Mouse (Mus musculus): Measurements from ENCODE around the gene 6030408B16Rik.
A peak's percentile ranks its signal among the peaks of the same experiment; 100 is the strongest.

Gene 6030408B16Rik

DNA sequence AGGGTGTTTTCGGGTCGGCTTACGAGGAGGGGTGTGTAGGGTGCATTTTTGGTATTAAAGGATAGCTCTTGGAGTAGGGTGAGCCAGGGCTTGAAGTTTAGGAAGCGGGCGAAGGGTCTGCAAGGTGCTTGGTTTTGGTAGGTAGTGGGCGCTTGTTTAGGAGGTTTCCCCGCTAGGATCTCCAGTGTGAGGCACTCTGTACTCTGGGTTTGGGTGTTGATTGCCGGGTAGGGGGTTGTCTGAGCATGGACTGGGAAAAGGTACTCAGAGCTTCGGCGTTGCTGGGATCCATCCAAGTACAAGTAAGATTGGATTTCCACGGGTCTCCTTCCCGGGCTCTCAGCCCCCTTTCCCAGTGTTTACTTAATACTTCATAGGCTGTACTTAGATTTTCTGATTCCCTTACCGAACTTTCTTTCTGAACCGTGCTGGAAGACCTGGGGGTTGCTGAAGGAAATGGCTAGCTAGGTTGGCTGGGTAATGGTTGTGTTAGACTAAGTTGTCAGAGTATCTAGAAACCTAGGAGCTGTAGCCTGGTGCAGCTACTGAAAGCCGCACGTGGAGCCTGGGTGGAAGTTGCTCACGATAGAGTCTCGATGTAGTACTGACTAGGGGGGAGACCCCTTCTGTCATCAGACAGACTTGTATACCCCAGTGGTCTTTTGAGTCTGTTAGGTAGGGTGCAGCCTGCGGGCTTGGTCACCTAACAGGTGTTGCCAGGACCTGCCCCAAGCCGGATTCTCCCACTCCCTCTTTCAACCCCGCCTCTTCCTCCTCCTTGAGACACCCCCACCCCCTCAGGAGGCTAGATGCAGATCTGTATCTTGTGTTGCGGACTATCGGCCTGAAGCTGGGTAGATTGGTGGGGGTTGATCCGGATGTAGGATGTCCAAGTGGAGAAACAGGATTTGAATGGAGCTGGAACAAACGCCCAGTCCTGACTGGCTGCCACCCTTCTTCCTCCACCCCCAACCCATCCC lies 25.7 kb upstream of the 6030408B16Rik start:
- DNase-seq, result peak; percentile 73

DNA sequence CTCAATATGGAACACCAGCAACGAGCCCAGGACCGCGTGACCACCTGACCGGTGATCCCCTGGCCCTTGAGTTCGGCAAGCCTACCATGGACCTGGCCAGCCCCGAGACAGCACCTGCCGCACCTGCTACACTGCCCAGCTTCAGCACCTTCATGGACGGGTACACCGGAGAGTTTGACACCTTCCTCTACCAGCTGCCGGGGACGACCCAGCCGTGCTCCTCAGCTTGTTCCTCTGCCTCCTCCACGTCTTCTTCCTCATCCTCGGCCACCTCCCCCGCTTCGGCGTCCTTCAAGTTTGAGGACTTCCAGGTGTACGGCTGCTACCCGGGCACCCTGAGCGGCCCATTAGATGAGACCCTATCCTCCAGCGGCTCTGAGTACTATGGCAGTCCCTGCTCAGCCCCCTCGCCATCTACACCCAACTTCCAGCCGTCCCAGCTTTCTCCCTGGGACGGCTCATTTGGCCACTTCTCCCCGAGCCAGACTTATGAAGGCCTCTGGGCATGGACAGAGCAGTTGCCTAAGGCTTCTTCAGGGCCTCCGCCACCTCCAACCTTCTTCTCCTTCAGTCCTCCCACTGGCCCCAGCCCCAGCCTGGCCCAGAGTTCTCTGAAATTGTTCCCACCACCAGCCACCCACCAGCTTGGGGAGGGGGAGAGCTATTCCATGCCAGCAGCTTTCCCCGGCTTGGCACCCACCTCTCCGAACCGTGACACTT lies 22.8 kb upstream of the 6030408B16Rik start:
- no peak for DNase-seq

DNA sequence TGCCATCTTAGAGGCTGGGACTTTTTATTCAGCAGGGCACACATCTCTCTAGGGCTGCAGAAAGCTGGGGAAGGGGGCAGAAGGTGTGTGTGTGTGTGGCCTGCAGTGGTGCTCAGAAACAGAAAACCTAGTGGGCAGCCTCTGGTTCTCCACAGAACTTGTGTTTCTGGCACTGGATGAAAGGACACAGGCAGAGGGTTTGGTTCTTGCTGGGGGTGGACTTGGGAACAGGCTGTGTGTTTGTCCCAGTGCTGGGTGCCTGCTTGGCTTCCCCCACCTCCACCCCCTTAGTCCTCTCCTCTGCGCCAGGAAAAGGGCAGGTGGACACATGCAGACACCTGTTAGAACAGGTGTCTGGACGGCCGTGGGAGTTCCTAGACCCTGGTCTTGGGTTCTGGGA lies 21.9 kb upstream of the 6030408B16Rik start:
- DNase-seq, result no peak

DNA sequence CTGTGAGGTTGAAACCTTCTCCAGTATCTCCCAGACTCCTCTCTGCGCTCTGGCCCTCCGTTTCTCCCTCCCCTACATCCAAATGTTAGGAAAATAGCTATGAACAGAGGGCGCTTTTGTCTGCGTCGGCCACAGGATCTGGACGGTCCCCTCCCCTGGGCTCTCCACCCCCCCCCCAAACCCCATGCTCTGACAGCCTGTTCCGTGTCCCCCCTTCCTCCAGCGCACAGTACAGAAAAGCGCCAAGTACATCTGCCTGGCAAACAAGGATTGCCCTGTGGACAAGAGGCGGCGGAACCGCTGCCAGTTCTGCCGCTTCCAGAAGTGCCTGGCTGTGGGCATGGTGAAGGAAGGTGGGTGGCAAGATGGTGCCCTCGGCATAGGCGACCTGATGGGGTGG lies 21.5 kb upstream of the 6030408B16Rik start:
- no peak for DNase-seq

DNA sequence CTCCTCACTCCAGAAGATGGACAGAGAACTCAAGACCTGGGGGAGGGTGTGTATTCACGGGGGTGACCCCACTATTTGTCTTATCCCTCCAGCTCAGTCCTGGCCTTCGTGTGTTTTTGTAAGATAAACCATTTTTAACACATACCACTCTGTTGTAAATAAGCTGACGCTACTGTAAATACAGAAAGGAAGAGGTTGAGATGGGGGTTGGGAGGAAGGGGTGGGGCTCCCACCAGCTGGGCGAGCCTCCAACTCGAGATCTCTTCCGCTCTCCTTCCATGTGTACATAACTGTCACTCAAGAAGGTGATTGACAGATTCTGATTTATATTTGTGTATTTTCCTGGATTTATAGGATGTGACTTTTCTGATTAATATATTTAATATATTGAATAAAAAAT lies 18.6 kb upstream of the 6030408B16Rik start:
- DNase-seq, result no peak

DNA sequence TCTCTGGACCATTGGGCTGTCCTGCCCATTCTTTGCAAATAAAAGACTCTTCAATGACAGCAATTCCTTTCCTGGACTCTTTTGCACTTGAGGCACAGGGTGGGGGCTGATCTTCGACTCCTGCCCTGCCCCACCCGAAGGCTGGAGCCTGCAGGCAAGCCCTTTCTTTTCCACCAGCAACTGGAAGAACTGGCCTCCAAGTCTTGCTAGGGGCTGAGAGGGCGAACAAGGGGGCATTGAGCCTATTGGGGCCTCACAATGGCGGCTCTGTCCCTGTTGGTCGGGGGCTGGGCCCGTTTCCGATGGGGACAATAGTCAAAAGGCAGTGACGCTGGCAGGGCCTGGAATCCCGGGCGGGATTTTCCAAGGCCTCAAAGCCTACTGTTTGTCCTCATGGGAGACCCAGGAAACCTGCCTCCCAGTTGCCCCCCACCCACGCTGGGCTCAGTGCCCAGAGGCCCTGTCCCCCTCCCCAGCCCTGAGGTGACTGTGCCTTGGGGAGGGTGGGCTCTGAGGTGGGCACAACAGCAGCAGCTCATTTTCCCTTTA lies 15.6 kb upstream of the 6030408B16Rik start:
- DNase-seq, result no peak

DNA sequence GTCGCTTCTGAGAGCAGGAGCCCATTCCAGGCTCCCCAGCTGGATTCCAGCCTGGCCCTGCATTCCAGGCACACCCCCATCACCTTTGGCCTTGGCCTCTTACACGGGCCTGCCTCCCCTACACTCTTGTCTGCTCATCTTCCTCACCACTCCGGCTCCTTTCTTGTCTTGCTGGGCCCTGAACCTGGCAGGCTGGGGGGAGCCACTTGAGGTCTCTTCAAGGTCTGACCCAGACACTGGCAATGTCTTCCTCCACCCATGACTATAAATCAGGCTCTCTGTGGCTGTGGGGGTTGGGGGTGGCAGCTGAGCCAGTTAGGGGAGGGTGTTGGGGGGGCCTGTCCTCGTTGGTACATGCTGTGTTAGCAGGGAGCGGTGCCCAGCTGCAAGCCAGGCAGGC lies 14.4 kb upstream of the 6030408B16Rik start:
- no peak for DNase-seq

DNA sequence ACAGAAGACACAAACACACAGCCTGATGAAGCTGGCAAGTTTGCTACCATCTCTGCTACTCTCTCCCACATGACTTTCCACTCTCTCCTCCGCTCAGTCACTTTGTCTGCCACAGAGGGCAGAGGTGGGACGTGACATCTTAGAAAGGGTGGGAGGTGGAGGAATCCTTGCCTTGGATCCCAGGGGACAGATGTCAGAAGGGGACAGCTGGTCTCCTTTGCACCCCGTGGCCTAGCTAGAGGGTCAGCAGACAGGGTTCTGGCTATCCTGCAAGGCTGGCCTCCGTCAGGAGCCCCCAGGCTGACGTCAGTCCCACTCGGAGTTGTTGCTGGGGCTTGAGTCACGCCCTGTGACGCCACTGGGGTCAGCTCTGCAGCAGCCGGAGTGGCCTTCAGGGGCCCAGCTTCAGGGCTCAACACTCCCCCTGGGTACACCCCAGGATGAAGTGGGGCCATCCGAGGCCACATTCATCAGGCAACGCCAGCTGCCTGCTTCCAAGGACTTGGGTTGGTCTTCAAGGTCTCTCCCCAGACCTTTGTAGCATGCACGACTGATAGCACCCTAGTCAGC lies 13.5 kb upstream of the 6030408B16Rik start:
- no peak for DNase-seq

DNA sequence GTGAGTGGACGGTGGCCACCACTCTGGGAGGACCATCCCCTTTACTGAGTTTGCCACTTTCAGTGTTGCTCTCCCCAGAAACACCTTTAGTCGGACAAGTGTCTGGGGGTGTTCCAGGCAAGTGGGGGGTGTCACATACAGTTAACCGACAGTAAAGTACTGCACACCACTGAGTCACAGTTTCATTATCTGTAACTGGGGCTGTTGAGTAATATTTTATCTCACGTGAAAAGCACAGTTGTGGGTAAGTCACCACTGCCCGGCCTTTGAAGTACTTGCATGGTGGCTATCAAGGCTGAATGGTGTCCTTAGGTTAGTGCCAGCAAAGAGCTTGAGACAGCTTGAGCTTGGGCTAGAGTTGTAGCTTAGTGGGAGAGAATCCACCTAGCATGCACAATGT lies 10.5 kb upstream of the 6030408B16Rik start:
- DNase-seq, result no peak

DNA sequence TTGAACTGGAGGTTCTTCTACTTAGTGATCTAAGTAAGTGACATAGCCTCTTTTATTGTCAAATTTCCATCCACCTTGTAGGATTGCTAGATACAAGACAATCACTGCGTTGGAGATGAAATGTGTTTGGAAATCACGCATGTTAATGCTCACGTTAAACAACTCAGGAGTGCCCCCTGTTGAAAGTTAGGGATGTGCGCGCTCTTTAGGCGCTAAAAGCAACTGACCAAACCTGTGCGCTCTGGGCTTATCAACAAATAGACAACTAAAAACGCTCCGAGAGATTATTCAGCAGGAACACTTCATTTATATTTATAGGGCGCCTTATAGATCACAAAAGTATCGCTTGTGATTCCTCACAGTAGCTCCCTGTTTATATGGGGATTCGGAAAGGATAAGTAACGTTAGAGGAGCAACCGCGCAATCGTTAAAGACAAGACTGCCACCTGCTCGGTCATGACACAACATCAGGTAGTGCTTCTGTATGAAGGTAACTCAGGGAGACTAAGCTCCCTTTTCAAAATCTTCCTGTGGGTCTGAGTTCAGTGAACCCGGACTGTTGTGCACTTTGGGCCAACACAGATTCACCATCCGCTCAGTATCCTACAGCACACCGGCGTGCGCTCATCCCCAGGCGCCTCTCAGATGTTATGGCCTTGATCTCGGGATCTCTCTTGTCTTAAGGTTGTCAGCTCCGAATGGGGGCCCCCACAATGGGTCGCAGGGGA lies 9.7 kb upstream of the 6030408B16Rik start:
- peak; percentile 88 for DNase-seq

DNA sequence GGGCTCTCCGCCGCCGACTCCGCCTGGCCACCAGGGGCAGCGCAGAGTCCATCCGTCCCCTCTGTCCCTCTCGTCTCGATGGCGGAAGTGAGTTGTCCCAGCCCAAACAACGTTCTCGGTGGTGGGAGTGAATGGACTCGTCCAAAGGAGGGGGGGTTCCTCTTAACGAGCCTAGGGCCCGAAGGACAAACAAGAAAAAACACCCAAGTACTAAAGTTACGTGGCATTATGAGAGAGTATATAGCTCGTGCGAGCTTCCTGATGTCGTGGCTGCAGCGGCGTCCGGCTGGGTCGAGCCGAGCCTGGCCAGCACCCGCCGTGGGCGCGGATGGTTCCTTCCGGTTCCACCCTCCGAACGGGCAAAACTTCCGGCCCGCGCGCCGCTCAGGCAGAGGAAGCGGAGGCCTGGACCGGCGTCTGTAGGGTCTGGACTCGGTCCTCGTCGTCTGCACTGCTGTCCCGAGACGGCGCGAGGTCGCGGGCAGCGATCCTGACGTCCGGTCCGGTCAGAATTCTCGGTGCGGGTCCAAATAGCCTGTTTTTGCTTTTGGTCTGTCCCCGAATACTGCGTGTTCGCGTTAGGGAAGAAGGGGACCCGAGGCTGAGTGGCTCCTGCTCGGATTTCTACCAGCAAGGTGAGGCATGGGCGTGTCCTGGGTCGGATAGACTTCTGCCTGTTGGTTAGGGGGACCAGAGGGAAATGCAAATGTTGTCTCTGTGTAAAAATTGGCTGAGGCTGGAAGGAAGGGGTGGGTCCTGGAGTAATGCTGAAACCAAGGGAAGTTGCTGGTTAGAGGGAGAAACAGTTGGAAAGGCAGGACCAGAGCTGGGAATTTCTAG lies 8.9 kb upstream of the 6030408B16Rik start, which contains the start of gene Atg101:
Gene Atg101 (plus strand): TSS at position 362 of the 840 bp plus-strand sequence.
- DNase-seq, result peak; percentile 93

DNA sequence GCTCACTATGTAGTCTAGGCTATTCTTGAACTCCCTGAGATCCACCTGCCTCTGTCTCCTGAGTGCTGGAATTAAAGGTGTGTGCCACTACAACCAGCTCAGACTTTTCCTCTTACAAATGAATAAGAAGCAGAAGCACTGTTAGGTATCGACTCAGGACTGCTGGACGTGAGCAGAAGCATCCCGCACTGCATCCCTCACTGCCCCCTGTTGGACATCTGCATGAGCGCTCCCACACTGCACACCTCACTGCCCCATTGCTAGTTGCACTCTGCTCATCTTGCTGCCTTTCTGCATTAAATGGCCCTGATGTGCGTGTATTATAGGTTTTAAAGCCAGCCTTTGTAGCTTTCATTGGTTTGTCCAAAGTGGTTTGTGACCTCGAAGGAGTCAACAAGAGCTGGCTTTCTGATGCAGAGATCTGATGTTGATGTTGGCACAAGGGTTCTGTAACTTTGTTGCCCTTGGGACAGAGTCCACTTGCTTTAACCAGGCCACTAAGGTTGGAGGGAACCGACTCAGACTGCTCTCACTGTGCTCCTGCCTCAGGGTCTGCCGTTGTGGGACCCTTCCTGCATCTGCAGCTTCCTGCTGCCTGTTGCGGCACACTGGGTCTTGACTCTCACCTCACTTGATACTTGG lies 6.8 kb upstream of the 6030408B16Rik start:
- DNase-seq, result no peak

DNA sequence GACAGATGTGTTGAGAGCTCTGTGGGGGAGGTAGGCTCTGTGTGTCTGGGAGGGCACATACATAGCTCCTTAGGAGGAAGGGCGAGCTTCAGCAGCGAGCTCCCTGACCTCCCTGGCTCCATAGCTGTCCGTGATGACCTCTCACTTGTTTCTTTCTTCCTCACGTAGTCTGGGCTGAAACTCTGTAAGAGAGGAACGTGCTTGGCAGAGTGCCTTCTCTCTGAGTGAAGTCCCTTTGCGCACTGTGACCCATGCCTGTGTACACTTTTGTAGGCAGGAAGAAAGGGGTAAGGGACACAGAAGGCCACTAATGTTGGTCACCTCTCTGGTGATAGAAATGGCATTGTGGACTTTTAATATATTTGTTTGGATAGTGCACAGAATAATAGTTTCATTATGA lies 5.7 kb upstream of the 6030408B16Rik start:
- no peak for DNase-seq

DNA sequence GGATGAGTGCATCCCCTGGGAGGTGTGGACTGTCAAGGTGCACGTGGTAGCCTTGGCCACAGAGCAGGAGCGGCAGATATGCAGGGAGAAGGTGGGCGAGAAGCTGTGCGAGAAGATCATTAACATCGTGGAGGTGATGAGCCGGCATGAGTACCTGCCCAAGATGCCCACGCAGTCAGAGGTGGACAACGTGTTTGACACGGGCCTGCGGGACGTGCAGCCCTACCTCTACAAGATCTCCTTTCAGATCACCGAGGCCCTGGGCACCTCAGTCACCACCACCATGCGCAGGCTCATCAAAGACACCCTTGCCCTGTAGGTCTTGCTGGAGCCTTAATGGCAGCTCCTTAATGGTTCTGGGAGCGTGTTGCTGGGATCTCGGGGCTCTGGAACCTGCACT lies 2.7 kb upstream of the 6030408B16Rik start:
- no peak for DNase-seq

DNA sequence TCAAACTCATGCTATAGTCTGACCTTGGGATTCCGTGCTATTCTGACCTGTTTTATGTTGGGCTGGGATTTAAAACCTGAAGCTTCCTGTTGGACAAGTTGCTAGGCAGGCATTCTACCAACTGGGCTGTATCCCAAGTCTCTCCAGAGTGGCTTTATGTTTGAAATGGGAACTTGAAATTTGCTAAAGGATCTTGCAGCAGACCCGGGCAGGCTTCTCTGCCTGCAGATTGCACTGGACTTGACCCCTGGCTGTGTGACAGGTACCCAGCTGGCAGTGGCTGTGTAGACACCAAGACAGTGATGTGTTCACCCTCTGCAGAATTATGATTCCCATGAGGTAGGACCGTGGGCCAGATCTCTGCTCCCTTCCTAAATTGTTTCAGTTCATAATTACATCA lies 1.0 kb upstream of the 6030408B16Rik start:
- DNase-seq, result no peak

DNA sequence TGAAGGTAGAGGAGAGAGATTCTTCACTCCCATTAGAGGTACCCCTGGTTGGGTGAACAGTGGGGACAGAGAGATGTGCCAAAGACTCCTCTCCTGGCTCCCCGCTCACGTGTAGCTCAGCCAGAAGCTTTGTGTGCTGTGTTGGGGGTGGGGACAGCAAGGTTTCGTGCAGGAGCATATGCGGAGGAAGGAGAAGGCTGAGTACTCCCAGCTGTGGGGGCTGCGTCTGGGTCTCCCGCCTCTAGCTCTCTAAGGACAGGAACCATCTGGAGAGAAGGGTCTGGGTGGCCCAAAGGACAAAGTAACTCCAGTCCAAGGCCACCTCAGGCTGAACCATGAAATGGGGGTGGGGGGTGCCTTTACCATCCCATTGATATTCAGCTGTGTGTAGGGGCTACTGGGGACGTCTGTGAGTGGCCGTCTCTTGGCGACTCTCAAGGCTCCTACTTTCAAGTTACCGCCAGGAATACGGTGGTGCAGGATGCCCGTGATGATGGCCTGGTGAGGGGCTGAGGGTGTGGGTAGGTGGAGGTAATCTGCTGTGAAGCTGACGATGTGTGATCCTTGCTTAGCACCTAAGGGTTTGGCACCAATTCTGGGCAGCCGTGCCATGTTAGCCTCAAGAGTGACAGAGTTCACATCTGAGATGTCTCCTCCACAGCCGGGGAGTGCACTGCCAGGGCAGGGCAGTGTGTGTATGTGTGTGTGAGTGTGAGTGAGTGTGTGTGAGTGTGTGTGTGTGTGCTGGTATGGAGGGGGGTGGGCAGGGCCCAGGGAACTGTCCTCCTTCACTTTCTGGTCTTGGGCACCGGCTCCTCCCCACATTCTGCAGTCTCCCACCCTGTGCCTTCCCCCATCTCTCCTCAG lies 1.2 kb downstream of the 6030408B16Rik start:
- peak; percentile 54 for DNase-seq

DNA sequence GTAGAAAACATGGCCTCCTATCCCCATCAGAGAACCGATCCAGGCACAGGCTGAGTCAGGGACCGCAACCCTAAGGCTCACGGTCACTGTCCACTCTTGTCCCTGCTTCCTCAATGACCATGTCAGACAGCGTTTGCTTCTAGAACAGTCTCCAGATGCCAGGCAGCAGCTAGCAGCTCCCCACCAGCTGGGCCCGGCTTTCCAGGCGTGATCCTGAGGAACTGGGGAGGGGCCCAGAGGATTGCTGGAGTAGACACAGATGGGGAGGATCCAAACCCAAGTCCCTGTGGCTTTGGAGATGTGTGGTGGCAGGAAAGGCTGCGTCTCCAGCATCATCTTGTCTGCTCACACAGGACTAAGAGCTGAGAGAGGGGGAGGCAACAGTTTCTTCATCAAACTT lies 2.1 kb downstream of the 6030408B16Rik start:
- DNase-seq, result peak; percentile 50

DNA sequence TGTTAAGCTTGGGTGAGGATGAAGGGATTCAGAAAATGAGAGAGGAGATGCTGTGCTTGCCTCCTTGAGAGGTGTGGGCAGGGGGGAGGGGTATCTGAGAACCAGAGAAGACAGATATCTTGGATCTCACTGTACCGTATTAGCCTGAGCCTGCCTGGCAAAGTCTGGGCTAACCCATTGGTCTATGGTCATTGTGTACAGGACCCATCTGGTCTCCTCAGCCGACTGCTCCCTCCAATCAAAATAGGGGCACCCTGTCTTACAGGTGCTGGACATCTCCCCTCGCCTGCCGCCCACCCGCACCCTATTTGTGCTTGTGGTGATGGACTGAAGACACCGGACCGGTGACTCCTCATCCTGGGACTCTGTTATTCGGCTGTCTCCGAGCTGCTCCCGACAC lies 2.6 kb downstream of the 6030408B16Rik start:
- DNase-seq, result no peak

DNA sequence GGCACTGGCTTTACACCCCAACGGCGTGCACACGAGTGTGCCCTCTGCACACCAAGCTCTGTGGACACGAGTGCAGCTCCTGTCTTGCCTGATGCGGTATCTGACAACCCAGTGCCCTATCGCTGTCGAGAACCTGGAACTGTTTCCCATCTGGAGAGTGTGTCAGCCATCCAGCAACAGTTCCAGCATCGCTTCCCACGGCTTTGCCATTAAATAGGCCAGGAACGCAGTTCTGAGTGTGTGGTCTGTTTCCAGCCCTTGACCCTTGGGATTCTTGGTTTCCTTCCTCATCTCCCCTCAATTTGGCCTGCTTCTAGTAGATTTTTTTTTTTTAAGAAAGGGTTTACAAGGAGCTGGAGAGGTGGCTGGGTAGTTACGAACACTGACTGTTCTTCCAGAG lies 3.1 kb downstream of the 6030408B16Rik start:
- no peak for DNase-seq

DNA sequence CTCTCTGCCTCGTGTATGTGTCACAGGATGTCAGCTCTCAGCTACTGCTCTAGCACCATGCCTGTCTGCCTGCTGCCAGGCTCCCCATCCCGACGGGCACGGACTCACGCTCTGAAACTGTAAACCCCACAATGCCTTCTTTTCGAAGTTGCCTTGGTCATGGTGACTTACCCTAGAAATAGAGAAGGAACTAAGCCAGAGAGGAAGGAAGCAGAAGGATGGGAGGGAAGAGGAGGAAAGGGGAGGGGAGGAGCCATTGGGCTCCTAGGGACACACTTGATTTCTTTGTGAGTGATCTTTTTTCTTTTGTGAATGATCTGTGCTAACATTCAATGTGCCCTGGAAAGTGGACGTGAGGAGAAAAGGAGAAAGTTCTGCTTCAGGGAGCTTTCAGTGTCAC lies 5.0 kb downstream of the 6030408B16Rik start:
- DNase-seq, result no peak

Data from lung, postnatal 36 days (tissue).